Mouse (Mus musculus) layer of hippocampus, postnatal 36 days (tissue): Measurements from ENCODE around the gene Olfr1029. TPM values are rescaled to one million over a fixed set of nuclear protein-coding genes. Genes with fewer than 3 reads are reported as not detected.
"Not testable (repeated sequence)": the region's sequence is repeated elsewhere in the genome, so short reads cannot be mapped to it uniquely, and the experiment has no call there.

Experiments used
- DNase-seq, 2 experiments: peaks; one replicate each; pipeline ENCODE4 v3.0.0; 2022
- total RNA-seq, 2 experiments: library from RNA; stranded (reverse); gene quantifications; 2 replicates each; pipeline ENCODE4 v1.2.3; 2021

The Olfr1029 gene
- total RNA-seq = not detected

- no peak for DNase-seq
Measured at GRCm38 (mm10) chr2:85973595-85973994, at the start of gene Olfr1029. Gene Olfr1029 (plus strand): TSS chr2:85973895.

DNA sequence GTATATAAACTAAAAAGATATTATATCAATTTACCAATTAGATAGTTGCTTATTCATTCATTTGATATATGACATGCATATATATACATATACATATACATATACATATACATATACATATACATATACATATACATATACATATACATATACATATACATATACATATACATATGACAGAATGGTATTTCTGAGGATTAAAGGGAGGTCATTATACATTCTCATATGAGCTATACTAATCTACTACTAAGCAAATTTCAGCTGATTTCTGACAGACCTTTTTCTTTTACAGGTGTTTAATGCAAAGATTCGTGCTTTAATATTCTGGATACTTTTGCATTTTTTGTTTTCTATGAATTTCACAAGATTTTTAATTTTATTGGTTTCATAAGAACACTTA is 23.6 kb upstream of the Olfr1029 start, which contains the start of gene Olfr1028:
Gene Olfr1028, plus strand, starts transcription at position 301 of the 400 bp plus-strand sequence.
- DNase-seq = no peak

GRCm38 (mm10) chr2:85978976-85979375 is 5.3 kb downstream of the Olfr1029 start, which contains the start of gene Olfr1030:
Gene Olfr1030 (plus strand): TSS chr2:85979276.
- DNase-seq = no peak

GRCm38 (mm10) chr2:85990004-85990403 is 16.3 kb downstream of the Olfr1029 start, which contains the start of gene Olfr1031:
Gene Olfr1031 (plus strand): TSS chr2:85990304.
- DNase-seq = no peak

DNA sequence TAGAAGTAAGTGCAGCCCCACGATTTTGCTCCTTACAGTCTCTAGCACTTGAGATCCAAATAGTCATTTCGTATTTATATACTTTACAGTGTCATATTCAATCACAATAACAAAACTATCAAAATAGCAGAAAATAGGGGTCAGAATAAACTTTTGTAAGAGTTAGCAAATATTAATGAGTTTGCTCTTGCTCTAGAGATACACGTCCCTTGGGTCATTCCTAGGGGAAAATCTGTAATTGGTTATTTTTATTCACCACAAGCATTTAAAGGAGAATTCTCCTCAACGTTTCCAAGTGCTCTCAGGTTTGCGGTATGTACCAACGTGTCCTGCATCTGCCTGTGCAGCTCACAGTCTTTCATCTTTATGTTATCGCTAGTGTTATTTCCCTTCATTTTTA is 31.5 kb downstream of the Olfr1029 start, which contains the start of gene Olfr1032:
Gene Olfr1032, plus strand, starts transcription at position 301 of the 400 bp plus-strand sequence.
- no peak for DNase-seq

DNA sequence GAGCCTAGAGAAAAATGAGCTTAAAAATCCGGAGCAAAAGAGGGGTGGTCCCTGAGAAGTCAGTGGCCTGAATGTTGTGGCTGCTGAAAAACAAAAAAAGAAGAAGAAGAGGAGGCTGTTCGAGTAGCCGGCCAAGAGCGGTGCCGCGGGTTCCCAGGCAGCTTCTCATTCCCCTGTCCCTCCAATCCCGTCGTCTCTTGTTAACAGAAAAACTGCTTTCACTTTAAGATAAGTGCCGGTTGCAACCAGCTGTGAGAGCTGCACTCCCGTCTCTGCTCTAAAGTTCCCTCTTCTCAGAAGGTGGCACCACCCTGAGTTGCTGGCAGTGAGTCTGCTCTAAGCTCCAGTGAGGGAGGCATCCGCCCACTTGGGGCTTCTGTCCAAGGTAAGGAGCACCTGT is 46.7 kb downstream of the Olfr1029 start, which contains the start of gene Olfr1033:
Gene Olfr1033, plus strand, starts transcription at position 228 of the 400 bp plus-strand sequence.
- DNase-seq = not testable (repeated sequence)

- not testable (repeated sequence) for DNase-seq
Measured at GRCm38 (mm10) chr2:86021518-86021917, 47.8 kb downstream of the Olfr1029 start.

Other genes starting within 250 kb of the Olfr1029 start
- gene Olfr1012, start 211.1 kb upstream of the Olfr1029 start, total RNA-seq = not detected
- not detected for gene Olfr1013, start 206.8 kb upstream of the Olfr1029 start, total RNA-seq
- not detected for gene Olfr1014, start 201.2 kb upstream of the Olfr1029 start, total RNA-seq
- gene Olfr1015, start 191.9 kb upstream of the Olfr1029 start, total RNA-seq = not detected
- not detected for gene Olfr1016, start 171.4 kb upstream of the Olfr1029 start, total RNA-seq
- not detected for gene Olfr1018, start 155.4 kb upstream of the Olfr1029 start, total RNA-seq
- not detected for gene Olfr1019, start 128.4 kb upstream of the Olfr1029 start, total RNA-seq
- not detected for gene Olfr1020, start 126.9 kb upstream of the Olfr1029 start, total RNA-seq
- not detected for gene Olfr1022, start 105.3 kb upstream of the Olfr1029 start, total RNA-seq
- not detected for gene Olfr1023, start 88.3 kb upstream of the Olfr1029 start, total RNA-seq
- gene Olfr1024, start 68.8 kb upstream of the Olfr1029 start, total RNA-seq = not detected
- gene Olfr1025-ps1, start 58.7 kb upstream of the Olfr1029 start, total RNA-seq = not detected
- gene Olfr1026, start 52.3 kb upstream of the Olfr1029 start, total RNA-seq = not detected
- gene Olfr1028, start 23.5 kb upstream of the Olfr1029 start, total RNA-seq = not detected
- gene Olfr1030, start 5.4 kb downstream of the Olfr1029 start, total RNA-seq = not detected
- gene Olfr1031, start 16.4 kb downstream of the Olfr1029 start, total RNA-seq = not detected
- gene Olfr1032, start 31.6 kb downstream of the Olfr1029 start, total RNA-seq = not detected
- not detected for gene Olfr1033, start 46.7 kb downstream of the Olfr1029 start, total RNA-seq
- gene Olfr1034, start 72.0 kb downstream of the Olfr1029 start, total RNA-seq = not detected
- not detected for gene Olfr1036, start 100.1 kb downstream of the Olfr1029 start, total RNA-seq
- not detected for gene Olfr1037, start 113.5 kb downstream of the Olfr1029 start, total RNA-seq
- not detected for gene Olfr1039, start 162.0 kb downstream of the Olfr1029 start, total RNA-seq
- not detected for gene Olfr1040, start 172.8 kb downstream of the Olfr1029 start, total RNA-seq
- gene Olfr1042, start 187.9 kb downstream of the Olfr1029 start, total RNA-seq = not detected
- gene Olfr1043, start 193.6 kb downstream of the Olfr1029 start, total RNA-seq = not detected
- gene Olfr1044, start 203.9 kb downstream of the Olfr1029 start, total RNA-seq = not detected
- gene Olfr52, start 211.8 kb downstream of the Olfr1029 start, total RNA-seq = not detected
- gene Olfr1045, start 229.1 kb downstream of the Olfr1029 start, total RNA-seq = not detected
- not detected for gene Olfr1046, start 245.4 kb downstream of the Olfr1029 start, total RNA-seq